Mouse (Mus musculus) brown adipose tissue, adult 24 weeks (tissue): ENCODE measurements around the gene Vax1. TPM values are rescaled to one million over a fixed set of nuclear protein-coding genes. Genes with fewer than 3 reads are reported as not detected.

ENCODE experiments used
- H3K27ac ChIP-seq: fragments of 200-500 bp; replicated peaks from 2 replicates; pipeline ENCODE4 v1.5.1; 2012; ENCODE audit warnings: low read depth, mild to moderate bottlenecking, low read length
- H3K4me1 ChIP-seq: fragments of 200-500 bp; 2 replicates; pipeline ENCODE4 v1.6.1; 2012; ENCODE audit warnings: low read length, mixed read lengths; ENCODE audit not compliant: control insufficient read depth, insufficient read depth, insufficient read length
- H3K4me3 ChIP-seq: fragments of 200-500 bp; 2 replicates; pipeline ENCODE4 v1.5.1; 2012; ENCODE audit warnings: low read depth, mild to moderate bottlenecking, low read length, moderate library complexity; ENCODE audit not compliant: insufficient read depth
- polyA plus RNA-seq: library from polyadenylated mRNA; stranded (reverse); fragments of >200 nt; gene quantifications from 2 replicates; pipeline ENCODE4 v1.2.4, GENCODE M21; 2012; ENCODE audit not compliant: missing spikeins, insufficient read depth, insufficient read length

Gene Vax1
- polyA plus RNA-seq, 1 experiment = not detected

GRCm38 (mm10) chr19:59184000-59184399 lies 14.1 kb upstream of the Vax1 start:
- H3K4me3 ChIP-seq = no peak overlapping the region
- no peak overlapping the region for H3K27ac ChIP-seq
- H3K4me1 ChIP-seq = no peaks in the 10 kb centered on the region

DNA sequence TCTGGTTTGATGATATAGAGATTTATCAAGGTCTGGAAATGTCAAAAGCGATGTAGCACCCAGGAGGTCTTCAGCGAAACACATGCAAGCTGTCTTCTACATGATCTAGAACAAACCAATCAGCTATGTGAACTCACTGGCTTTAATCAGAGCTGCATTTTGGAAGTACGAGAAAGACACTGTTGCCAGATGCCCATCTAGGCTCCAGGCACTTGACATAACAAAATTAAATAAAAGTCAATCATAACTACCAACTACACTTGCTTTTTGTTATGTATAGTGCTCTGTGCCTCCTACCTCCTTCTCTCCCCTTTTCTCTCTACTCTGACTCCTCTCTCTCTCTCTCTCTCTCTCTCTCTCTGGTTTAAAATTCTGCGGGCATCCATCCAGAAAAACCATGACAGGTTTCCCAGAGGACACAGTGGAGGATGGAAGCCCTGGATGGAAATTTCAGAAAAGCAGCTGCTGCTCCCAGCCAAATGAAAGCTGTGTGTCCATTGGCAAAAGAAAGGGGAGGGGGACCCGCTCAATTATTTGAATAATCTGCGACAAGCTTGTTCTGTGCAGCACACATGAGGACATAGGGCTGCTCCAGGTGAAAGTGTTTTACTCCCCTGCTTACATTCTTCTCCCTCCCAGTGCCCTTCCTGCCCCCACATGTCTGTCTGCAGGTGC lies 3.6 kb upstream of the Vax1 start:
- no peak overlapping the region for H3K4me3 ChIP-seq
- H3K27ac ChIP-seq = no peak overlapping the region
- H3K4me1 ChIP-seq = peaks cover 7% of the 10 kb centered on the region; the same call in 1 of the 2 replicates

DNA sequence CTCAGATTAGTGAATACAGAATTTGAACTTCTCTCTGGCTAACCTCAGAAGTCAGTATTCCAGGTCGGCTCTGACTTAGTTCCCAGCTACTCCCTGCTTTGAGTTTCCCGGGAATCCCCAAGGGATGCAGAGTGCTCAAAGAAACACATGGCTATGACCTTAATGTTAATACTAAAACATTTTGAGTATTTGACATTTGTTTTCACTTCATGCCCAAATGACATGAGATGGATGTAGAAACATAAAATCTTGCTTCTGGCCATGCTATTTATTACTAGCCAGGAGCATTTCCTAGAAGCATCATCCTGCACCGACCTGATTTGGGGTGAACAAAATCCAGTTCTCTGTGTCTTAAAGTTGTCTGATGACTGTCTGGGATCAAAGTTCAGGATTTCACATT lies 2.9 kb upstream of the Vax1 start:
- peaks cover 7% of the 10 kb centered on the region; the same call in 1 of the 2 replicates for H3K4me1 ChIP-seq
- H3K27ac ChIP-seq = no peak overlapping the region
- no peak overlapping the region for H3K4me3 ChIP-seq

GRCm38 (mm10) chr19:59171871-59172245 lies 2.0 kb upstream of the Vax1 start:
- H3K4me1 ChIP-seq = peaks cover 7% of the 10 kb centered on the region; the same call in 1 of the 2 replicates
- H3K4me3 ChIP-seq = no peak overlapping the region
- H3K27ac ChIP-seq = no peak overlapping the region

DNA sequence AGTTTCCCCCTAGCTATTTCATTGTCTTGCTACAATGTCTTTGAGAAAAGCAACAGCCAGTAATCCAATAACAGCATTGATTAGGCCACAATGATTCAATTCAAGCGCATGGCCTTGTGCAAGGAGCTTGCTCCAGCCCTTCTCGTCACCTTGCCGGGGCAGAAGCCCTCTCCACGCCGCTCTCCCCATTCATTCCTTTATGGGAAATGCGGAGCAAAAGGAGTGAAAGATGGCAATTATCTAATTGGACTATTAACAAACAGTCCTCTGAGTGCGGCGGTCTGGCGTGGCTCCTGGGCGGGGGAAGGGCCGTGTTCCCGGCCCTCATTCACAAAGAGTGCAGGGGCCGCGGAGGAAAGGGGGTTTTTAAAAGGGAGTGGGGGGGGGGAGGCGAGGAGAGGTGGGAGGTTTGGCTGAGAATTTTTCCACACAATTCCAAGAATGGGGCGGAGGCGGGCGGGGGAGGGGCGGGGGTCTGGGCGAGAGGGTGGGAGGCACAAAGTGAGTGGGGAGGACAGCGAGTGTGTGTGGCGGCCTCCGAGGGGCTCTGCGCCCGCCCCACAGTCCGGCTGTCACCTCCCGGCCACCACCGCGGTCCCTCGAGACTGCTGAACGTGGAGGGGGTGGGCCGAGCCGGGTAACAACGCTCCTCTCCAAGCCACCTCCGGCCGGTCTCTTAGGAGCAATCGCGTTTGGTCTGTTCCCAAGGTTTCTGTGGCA lies 1.5 kb upstream of the Vax1 start:
- H3K4me3 ChIP-seq = no peak overlapping the region
- peaks cover 7% of the 10 kb centered on the region; the same call in 1 of the 2 replicates for H3K4me1 ChIP-seq
- no peak overlapping the region for H3K27ac ChIP-seq

GRCm38 (mm10) chr19:59170766-59171095 lies 875 bp upstream of the Vax1 start:
- Histone ChIP-seq H3K4me3 (no peak overlapping the region), H3K4me1 (peaks cover 7% of the 10 kb centered on the region; the same call in 1 of the 2 replicates), H3K27ac (no peak overlapping the region)

GRCm38 (mm10) chr19:59169143-59169935 lies 517 bp downstream of the Vax1 start:
- peak overlapping the region; percentile 37 for H3K4me3 ChIP-seq
- peaks cover 7% of the 10 kb centered on the region; the same call in 1 of the 2 replicates for H3K4me1 ChIP-seq
- no peak overlapping the region for H3K27ac ChIP-seq

DNA sequence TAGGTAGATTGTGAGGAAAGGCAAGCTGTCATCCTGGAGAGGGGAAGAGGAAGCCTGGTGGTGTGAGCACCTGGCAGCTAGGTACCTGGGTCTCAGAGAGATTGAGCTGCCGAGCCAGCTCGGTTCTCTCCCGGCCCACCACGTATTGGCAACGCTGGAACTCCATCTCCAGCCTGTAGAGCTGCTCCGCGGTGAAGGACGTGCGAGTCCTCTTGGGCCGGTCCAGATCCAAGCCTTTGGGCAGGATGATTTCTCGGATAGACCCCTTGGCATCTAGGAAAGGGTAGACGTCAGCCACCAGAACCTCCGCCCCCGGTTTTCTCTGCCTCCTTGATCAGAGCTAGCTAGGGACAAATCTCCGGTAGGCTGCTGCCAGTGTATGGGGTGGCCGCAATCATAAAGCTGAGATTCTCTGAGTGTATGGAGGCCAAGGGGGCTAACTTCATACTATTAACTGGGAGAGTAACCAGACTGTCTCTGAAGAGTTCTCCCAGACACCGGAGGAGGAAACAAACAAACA lies 1.4 kb downstream of the Vax1 start:
- Histone ChIP-seq H3K4me1 (peaks cover 7% of the 10 kb centered on the region; the same call in 1 of the 2 replicates), H3K4me3 (no peak overlapping the region), H3K27ac (no peak overlapping the region)

- Histone ChIP-seq H3K4me3 (no peak overlapping the region), H3K4me1 (peaks cover 7% of the 10 kb centered on the region; the same call in 1 of the 2 replicates)
Observed at GRCm38 (mm10) chr19:59167871-59168270, 2.0 kb downstream of the Vax1 start.

GRCm38 (mm10) chr19:59166879-59167278 lies 3.0 kb downstream of the Vax1 start:
- no peak overlapping the region for H3K4me3 ChIP-seq
- H3K27ac ChIP-seq = no peak overlapping the region
- peaks cover 7% of the 10 kb centered on the region; the same call in 1 of the 2 replicates for H3K4me1 ChIP-seq

More at GRCm38 (mm10) chr19:59167871-59168270, 2.0 kb downstream of the Vax1 start:
- no peak overlapping the region for H3K27ac ChIP-seq

DNA sequence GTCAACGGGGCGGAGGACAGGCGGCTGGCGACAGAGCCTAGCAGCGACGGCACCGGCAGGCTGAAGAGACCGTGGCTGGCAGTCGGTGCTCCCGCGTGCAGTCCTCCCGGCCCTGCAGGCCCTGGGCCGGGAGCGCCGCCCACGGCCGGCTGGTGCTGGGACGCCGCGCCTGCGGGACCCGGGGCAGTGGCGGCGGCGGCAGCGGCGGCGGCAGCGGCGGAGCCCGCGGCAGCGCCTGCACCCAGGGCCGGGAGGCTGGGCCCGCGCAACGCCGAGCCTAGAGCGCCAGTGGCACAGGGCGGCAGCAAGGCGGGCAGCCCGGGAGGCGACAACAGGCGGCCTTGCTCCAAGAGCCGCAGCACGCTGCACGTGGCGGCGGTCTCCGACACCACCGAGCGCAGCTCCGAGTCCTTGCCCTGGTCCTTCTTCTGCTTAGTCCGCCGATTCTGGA lies 3.5 kb downstream of the Vax1 start:
- Histone ChIP-seq H3K4me1 (peaks cover 7% of the 10 kb centered on the region; the same call in 1 of the 2 replicates), H3K27ac (no peak overlapping the region), H3K4me3 (peak overlapping the region; percentile 19; the same call in 1 of the 2 replicates)

DNA sequence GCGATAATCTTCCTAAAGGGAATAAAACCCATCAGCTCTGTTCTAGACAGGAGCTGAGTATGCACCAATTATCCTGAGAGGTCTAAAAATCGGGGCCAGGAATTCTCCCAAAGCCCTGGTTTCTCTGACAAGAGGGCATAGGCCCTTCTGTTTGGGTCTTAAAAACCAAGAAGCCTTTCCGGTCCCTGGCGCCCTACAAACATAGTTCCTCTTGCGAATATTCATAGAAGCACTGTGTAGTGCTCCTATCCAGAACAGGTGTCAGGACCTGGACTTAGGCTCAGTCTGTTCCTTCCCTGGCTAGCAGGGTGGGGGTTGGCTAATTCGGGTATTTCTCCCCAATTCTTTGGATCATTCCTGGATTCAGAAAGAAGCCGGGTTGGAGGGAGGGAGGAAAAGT lies 4.3 kb downstream of the Vax1 start:
- H3K4me1 ChIP-seq = peaks cover 7% of the 10 kb centered on the region; the same call in 1 of the 2 replicates
- H3K4me3 ChIP-seq = no peak overlapping the region
- no peak overlapping the region for H3K27ac ChIP-seq

DNA sequence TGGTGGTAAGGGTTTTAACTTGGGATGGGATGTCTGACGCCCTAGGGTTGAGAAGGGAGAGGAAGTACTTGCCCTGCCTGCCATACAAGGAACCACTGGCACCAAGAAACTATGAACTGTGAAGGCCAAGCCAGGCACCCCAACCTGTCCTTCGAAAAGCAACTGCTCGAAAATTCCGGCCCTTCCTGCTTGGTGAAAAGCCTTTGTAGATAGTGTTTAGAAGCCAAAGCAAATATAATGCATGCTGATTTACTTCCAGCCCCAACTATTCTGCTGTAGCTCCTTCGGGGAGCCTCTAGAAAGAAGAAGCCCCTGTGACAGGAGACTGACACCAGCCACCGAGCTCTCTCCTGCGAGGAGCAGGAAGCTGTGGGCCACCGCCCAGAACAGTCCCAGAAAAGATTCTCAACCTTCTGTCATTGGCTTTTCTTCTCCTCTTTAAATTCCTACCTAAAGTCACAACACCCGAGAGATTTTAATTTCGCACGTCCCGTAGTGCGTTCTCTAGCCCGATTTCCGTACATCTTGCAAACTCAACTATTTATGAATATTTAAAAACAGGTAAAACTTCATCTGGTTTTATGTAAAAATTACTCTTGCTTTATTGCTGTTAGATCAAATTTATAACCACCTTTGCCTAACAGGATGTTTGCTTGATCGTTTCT lies 4.8 kb downstream of the Vax1 start:
- Histone ChIP-seq H3K27ac (no peak overlapping the region), H3K4me3 (no peak overlapping the region), H3K4me1 (peaks cover 6% of the 10 kb centered on the region; the same call in 1 of the 2 replicates)

DNA sequence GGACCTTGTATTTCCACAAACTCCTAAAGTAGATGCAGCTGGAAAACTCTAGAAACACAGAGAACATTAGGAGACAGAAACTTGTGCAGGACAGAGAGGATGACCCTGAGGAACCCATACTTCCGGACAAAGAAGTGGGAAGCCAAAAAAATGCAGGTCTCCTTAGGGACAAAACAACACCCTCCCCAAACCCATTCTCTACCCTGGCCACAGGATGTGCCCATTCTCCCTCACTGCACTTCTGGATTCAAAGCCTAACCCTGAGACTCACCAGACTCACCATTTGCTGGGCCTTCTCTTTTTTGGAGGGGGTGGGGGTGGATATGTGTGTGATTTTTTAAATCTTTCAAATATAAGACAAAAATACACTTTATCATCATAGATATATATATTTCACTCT lies 5.7 kb downstream of the Vax1 start:
- no peak overlapping the region for H3K27ac ChIP-seq
- no peak overlapping the region for H3K4me3 ChIP-seq
- no peaks in the 10 kb centered on the region; the same call in 1 of the 2 replicates for H3K4me1 ChIP-seq
